Mouse (Mus musculus) cerebellum, adult 2 months (tissue): Measurements from ENCODE around the gene Ctdspl. TPM values are rescaled to one million over a fixed set of nuclear protein-coding genes. Genes with fewer than 3 reads are reported as not detected.

Source experiments
- DNase-seq, 2 experiments: peaks; one replicate each; pipeline ENCODE4 v3.0.0; 2021
- H3K27ac ChIP-seq: fragments of 200-500 bp; 2 replicates; pipeline ENCODE4 v1.5.1; 2012; ENCODE audit warnings: low read length, control low read depth, inconsistent platforms; ENCODE audit not compliant: insufficient read depth
- H3K27me3 ChIP-seq: fragments of 200-500 bp; 2 replicates; pipeline ENCODE4 v1.6.1; 2012; ENCODE audit warnings: inconsistent platforms, mild to moderate bottlenecking, low read length, moderate library complexity; ENCODE audit not compliant: control insufficient read depth, insufficient read depth
- H3K4me1 ChIP-seq: fragments of 200-500 bp; 2 replicates; pipeline ENCODE4 v1.6.1; 2011; ENCODE audit warnings: low read length; ENCODE audit not compliant: control insufficient read depth, insufficient read depth
- H3K4me3 ChIP-seq: fragments of 200-500 bp; replicated peaks from 2 replicates; pipeline ENCODE3; 2011; ENCODE audit warnings: mild to moderate bottlenecking, low read depth, low read length, control low read depth; ENCODE audit not compliant: insufficient read depth
- CTCF ChIP-seq: fragments of 200-500 bp; IDR thresholded peaks from 2 replicates; pipeline ENCODE4 v1.5.1; 2011; ENCODE audit warnings: low read depth, mild to moderate bottlenecking, control low read depth, low read length, moderate library complexity, borderline replicate concordance; ENCODE audit not compliant: insufficient read depth
- POLR2A ChIP-seq: fragments of 200-500 bp; IDR thresholded peaks from 2 replicates; pipeline ENCODE4 v1.6.1; 2011; ENCODE audit warnings: low read length, control low read depth, borderline replicate concordance; ENCODE audit not compliant: insufficient read depth
- WGBS: fragments of 180-500 bp; shearing (Covaris S2); methylation state at CpG from one replicate; pipeline ENCODE4 v1.1.7; 2018; 5-methylcytosine and 5-hydroxymethylcytosine counted together
- polyA plus RNA-seq: library from polyadenylated mRNA; depleted of rRNA; stranded (reverse); fragments of >200 nt; gene quantifications from 2 replicates; pipeline ENCODE4 v1.2.3, GENCODE M21; 2012

The Ctdspl gene
- polyA plus RNA-seq, 1 experiment = 10.3 TPM

DNA sequence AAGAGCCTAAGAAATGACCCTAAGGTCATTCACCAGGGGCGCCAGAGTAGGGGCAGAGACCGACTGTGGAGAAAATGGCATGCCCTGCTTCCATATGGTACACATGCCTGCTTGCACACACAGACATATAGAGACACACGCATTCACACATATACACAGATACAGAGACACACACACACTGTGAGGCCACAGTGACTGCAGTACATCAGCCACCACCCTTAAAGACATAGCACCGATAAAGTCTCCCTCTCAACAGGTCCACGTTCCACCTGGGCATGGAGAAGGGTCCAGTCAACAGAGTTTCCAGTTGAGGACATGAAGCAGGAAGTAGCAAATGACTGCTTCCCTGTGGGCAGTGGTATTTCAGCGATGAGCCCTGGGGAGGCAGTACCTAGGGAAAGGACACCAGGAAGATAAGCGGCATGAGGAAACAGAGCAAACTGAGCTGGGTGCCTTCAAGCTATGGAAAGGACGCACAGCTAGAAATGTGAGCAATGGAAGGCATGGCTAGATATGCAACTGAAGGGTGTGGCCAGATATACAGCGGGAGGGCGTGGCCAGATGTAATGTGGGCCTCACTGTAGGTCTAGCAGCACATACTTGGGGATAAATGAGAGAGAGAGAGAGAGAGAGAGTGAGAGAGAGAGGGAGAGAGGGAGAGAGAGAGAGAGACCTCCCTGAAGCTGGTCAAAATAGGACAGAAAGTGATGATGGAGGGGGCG lies 122.1 kb downstream of the Ctdspl start:
- 85% methylated on average over 11 of the region's 11 CpGs for WGBS
- TF ChIP-seq POLR2A (no peak), CTCF (no peak)
- H3K4me3 ChIP-seq = no peak overlapping the region
- DNase-seq = no peak
- H3K27ac ChIP-seq = no peak overlapping the region
- no peaks in the 10 kb centered on the region for H3K4me1 ChIP-seq
- no peaks in the 10 kb centered on the region; the same call in 1 of the 2 replicates for H3K27me3 ChIP-seq

GRCm38 (mm10) chr9:119051158-119051557 lies 124.9 kb downstream of the Ctdspl start:
- DNase-seq = no peak
- TF ChIP-seq POLR2A = no peak
- WGBS = 70% methylated on average over 2 of the region's 2 CpGs
- Histone ChIP-seq H3K27ac (no peak overlapping the region), H3K27me3 (no peaks in the 10 kb centered on the region; the same call in 1 of the 2 replicates), H3K4me3 (no peak overlapping the region), H3K4me1 (no peaks in the 10 kb centered on the region)

DNA sequence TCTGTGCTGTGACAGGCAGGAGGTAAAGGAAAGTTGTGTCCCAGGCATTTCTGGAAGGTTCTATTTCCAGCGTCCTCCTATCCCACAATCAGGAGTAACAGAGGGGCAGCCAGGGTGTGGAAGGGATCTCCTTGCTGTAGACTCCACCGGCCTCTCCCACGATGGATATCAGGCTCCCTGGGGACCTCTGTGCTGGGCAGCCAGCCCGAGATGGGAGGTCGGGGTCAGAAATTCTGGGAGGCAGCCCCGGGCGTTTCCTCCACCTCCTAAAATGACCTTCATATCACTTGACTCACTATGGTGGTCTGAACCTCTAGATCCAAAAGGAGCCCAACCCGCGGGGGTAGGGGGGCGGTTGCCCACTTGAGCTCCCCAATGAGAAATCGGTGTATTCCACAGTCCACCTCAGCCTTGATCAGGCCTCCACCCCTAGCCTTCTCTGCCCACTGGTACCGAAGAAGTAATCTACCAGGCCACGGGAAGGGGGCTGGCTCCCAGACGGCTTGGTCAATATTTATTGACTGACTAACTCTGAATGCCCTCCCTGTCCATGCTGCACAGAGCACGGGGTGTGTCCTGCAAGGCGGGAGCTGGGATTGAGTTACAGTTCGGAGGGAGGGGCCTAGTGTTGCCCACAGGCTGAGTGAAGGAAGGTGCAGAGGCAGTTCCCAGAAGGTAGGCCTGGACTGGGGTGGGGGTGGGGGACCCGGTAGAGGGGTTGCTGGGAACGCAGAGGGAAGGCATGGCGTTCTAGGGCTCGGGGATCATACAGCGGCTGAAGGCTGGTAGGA lies 126.1 kb downstream of the Ctdspl start, which contains the start of gene Vill:
Vill (plus strand) TSS at position 625 of the 791 bp plus-strand sequence.
- no peak for DNase-seq
- H3K27me3 ChIP-seq = no peaks in the 10 kb centered on the region; the same call in 1 of the 2 replicates
- 15% methylated on average over 22 of the region's 22 CpGs for WGBS
- no peak within 1 kb of the TSS for H3K27ac ChIP-seq
- H3K4me1 ChIP-seq = no peaks in the 10 kb centered on the region
- no peak for TF ChIP-seq POLR2A
- no peak for TF ChIP-seq CTCF
- H3K4me3 ChIP-seq = no peak within 1 kb of the TSS

GRCm38 (mm10) chr9:119053964-119054576 lies 127.8 kb downstream of the Ctdspl start:
- H3K4me1 ChIP-seq = no peaks in the 10 kb centered on the region
- no peaks in the 10 kb centered on the region; the same call in 1 of the 2 replicates for H3K27me3 ChIP-seq
- H3K27ac ChIP-seq = no peak overlapping the region
- WGBS = 88% methylated on average over 9 of the region's 9 CpGs
- no peak overlapping the region for H3K4me3 ChIP-seq
- TF ChIP-seq POLR2A = no peak
- no peak for TF ChIP-seq CTCF
- DNase-seq = no peak

GRCm38 (mm10) chr9:119055336-119055735 lies 129.1 kb downstream of the Ctdspl start:
- Histone ChIP-seq H3K27ac (no peak overlapping the region), H3K4me1 (no peaks in the 10 kb centered on the region), H3K27me3 (no peaks in the 10 kb centered on the region; the same call in 1 of the 2 replicates), H3K4me3 (no peak overlapping the region)
- WGBS = 88% methylated on average over 4 of the region's 4 CpGs
- no peak for DNase-seq
- TF ChIP-seq CTCF (no peak), POLR2A (no peak)

DNA sequence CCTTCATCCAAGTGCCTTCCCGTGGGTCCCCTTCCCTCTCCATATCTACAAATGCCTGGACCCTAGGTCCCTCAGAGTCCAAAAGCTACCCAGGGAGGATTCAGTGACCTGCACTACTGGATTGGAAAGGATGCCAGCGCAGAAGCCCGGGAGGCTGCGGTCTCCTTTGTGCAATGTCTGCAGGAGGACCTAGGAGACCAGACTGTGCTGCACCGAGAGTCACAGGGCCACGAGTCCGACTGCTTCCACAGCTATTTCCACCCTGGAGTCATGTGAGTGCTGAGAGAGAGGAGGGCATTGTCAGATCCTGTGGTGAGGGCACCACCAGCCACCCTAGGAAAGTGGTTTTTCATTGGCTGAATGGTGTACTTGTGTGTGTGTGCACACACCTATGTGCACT lies 132.0 kb downstream of the Ctdspl start:
- WGBS = 78% methylated on average over 7 of the region's 7 CpGs
- no peaks in the 10 kb centered on the region for H3K4me1 ChIP-seq
- DNase-seq = no peak
- TF ChIP-seq POLR2A (no peak), CTCF (no peak)
- H3K4me3 ChIP-seq = no peak overlapping the region
- H3K27me3 ChIP-seq = no peaks in the 10 kb centered on the region
- H3K27ac ChIP-seq = no peak overlapping the region

- TF ChIP-seq POLR2A (no peak), CTCF (no peak)
- Histone ChIP-seq H3K27me3 (no peaks in the 10 kb centered on the region), H3K4me3 (no peak overlapping the region), H3K4me1 (no peaks in the 10 kb centered on the region), H3K27ac (no peak overlapping the region)
- 90% methylated on average over 10 of the region's 10 CpGs for WGBS
- no peak for DNase-seq
These were observed 134.4 kb downstream of the Ctdspl start for GRCm38 (mm10) chr9:119060701-119061100.
